Mouse (Mus musculus) lung, embryonic 16.5 days (tissue): ENCODE data around the gene Ngfr. TPM values are rescaled to one million over a fixed set of nuclear protein-coding genes. Genes with fewer than 3 reads are reported as not detected.

Experiments used
- ATAC-seq: fragments of 200-750 bp; cut with Nextera tagmentation; 2 replicates; pipeline ENCODE4 v1.8.0; 2017; ENCODE audit warnings: low read depth, mild to moderate bottlenecking, moderate library complexity
- H3K27ac ChIP-seq: fragments of 300-500 bp; sonication (generic); 2 replicates; pipeline ENCODE4 v1.5.1; 2014; ENCODE audit warnings: mild to moderate bottlenecking, control low read depth, low read length
- H3K27me3 ChIP-seq: fragments of 300-500 bp; sonication (generic); 2 replicates; pipeline ENCODE4 v1.6.1; 2014; ENCODE audit warnings: low read depth, low read length, mixed read lengths; ENCODE audit not compliant: control insufficient read depth, insufficient read depth
- H3K36me3 ChIP-seq: fragments of 300-500 bp; sonication (generic); 2 replicates; pipeline ENCODE4 v1.6.1; 2014; ENCODE audit warnings: low read length; ENCODE audit not compliant: control insufficient read depth, insufficient read depth
- H3K4me1 ChIP-seq: fragments of 300-500 bp; sonication (generic); replicated peaks from 2 replicates; pipeline ENCODE4 v1.6.1; 2014; ENCODE audit warnings: low read length, mixed read lengths; ENCODE audit not compliant: control insufficient read depth, insufficient read depth
- H3K4me2 ChIP-seq: fragments of 300-500 bp; sonication (generic); 2 replicates; pipeline ENCODE4 v1.6.1; 2014; ENCODE audit warnings: low read depth, low read length, control low read depth
- H3K4me3 ChIP-seq: fragments of 300-500 bp; sonication (generic); 2 replicates; pipeline ENCODE4 v1.5.1; 2014; ENCODE audit warnings: mild to moderate bottlenecking, low read length, control low read depth
- H3K9ac ChIP-seq: fragments of 300-500 bp; sonication (generic); 2 replicates; pipeline ENCODE4 v1.6.1; 2014; ENCODE audit warnings: low read length, control low read depth
- H3K9me3 ChIP-seq: fragments of 300-500 bp; sonication (generic); 2 replicates; pipeline ENCODE4 v1.6.1; 2016; ENCODE audit warnings: low read length; ENCODE audit not compliant: control insufficient read depth
- WGBS: fragments of 180-500 bp; shearing (Covaris S2); extraction: QIAGEN DNeasy Blood & Tissue Kit; methylation state at CpG from one replicate; pipeline ENCODE4 v1.1.7; 2014; 5-methylcytosine and 5-hydroxymethylcytosine counted together
- polyA plus RNA-seq: library from polyadenylated mRNA; unstranded; fragments of >200 nt; fragmentation: Nextera tagmentation; extraction: Ambion mirVana; gene quantifications from 2 replicates; pipeline ENCODE4 v1.2.1, GENCODE M21; 2015

Ngfr gene
- polyA plus RNA-seq, 1 experiment from 2014 or later, result 4.3 TPM

GRCm38 (mm10) chr11:95586184-95586583 lies 1.4 kb downstream of the Ngfr start:
- Histone ChIP-seq H3K4me1 (peaks cover 27% of the 10 kb centered on the region), H3K9ac (0 out of 2 replicates have a peak overlapping the region, but pooled peaks have one; percentile 25), H3K9me3 (no peaks in the 10 kb centered on the region), H3K4me2 (peak overlapping the region; percentile 83), H3K27me3 (peaks cover 73% of the 10 kb centered on the region), H3K4me3 (peak overlapping the region; percentile 46), H3K36me3 (no peaks in the 10 kb centered on the region), H3K27ac (no peak overlapping the region)
- peak; percentile 45 for ATAC-seq
- 0% methylated on average over 25 of the region's 25 CpGs for WGBS

GRCm38 (mm10) chr11:95585684-95586083 lies 1.9 kb downstream of the Ngfr start:
- Histone ChIP-seq H3K4me1 (peaks cover 27% of the 10 kb centered on the region), H3K4me3 (peak overlapping the region; percentile 46), H3K9me3 (no peaks in the 10 kb centered on the region), H3K36me3 (no peaks in the 10 kb centered on the region), H3K9ac (no peak overlapping the region), H3K4me2 (peak overlapping the region; percentile 83), H3K27ac (no peak overlapping the region), H3K27me3 (peaks cover 76% of the 10 kb centered on the region)
- ATAC-seq, result no peak
- under 1% methylated on average over 15 of the region's 15 CpGs for WGBS

GRCm38 (mm10) chr11:95585281-95585680 lies 2.3 kb downstream of the Ngfr start:
- H3K36me3 ChIP-seq, result no peaks in the 10 kb centered on the region
- no peak overlapping the region for H3K9ac ChIP-seq
- H3K4me3 ChIP-seq, result peak overlapping the region; percentile 33
- 1% methylated on average over 24 of the region's 24 CpGs for WGBS
- no peak for ATAC-seq
- H3K27me3 ChIP-seq, result peaks cover 78% of the 10 kb centered on the region
- H3K4me1 ChIP-seq, result peaks cover 27% of the 10 kb centered on the region
- H3K27ac ChIP-seq, result no peak overlapping the region
- H3K9me3 ChIP-seq, result no peaks in the 10 kb centered on the region
- H3K4me2 ChIP-seq, result peak overlapping the region; percentile 83

- Histone ChIP-seq H3K9me3 (no peaks in the 10 kb centered on the region), H3K27me3 (peaks cover 85% of the 10 kb centered on the region), H3K27ac (no peak overlapping the region), H3K36me3 (no peaks in the 10 kb centered on the region), H3K4me2 (no peak overlapping the region; the same call in 1 of the 2 replicates), H3K4me1 (peaks cover 27% of the 10 kb centered on the region), H3K9ac (no peak overlapping the region), H3K4me3 (no peak overlapping the region)
- 12% methylated on average over 9 of the region's 9 CpGs for WGBS
- no peak for ATAC-seq
These were observed 2.9 kb downstream of the Ngfr start for GRCm38 (mm10) chr11:95584651-95585050.

GRCm38 (mm10) chr11:95583396-95583795 lies 4.1 kb downstream of the Ngfr start:
- WGBS, result 48% methylated on average over 6 of the region's 6 CpGs
- ATAC-seq, result no peak
- H3K4me3 ChIP-seq, result no peak overlapping the region
- H3K27ac ChIP-seq, result no peak overlapping the region
- peaks cover 93% of the 10 kb centered on the region for H3K27me3 ChIP-seq
- no peaks in the 10 kb centered on the region for H3K36me3 ChIP-seq
- H3K4me1 ChIP-seq, result peaks cover 27% of the 10 kb centered on the region
- H3K4me2 ChIP-seq, result no peak overlapping the region
- no peak overlapping the region for H3K9ac ChIP-seq
- no peaks in the 10 kb centered on the region for H3K9me3 ChIP-seq

- Histone ChIP-seq H3K9me3 (no peaks in the 10 kb centered on the region), H3K4me2 (no peak overlapping the region), H3K4me3 (no peak overlapping the region), H3K4me1 (peaks cover 25% of the 10 kb centered on the region), H3K9ac (no peak overlapping the region), H3K27me3 (peaks cover 94% of the 10 kb centered on the region), H3K36me3 (no peaks in the 10 kb centered on the region), H3K27ac (no peak overlapping the region)
- ATAC-seq, result no peak
- 15% methylated on average over 3 of the region's 3 CpGs for WGBS
These were observed 5.3 kb downstream of the Ngfr start for GRCm38 (mm10) chr11:95582193-95582592.

- H3K27ac ChIP-seq, result no peak overlapping the region
- no peaks in the 10 kb centered on the region for H3K9me3 ChIP-seq
- H3K27me3 ChIP-seq, result peaks cover 68% of the 10 kb centered on the region
- no peaks in the 10 kb centered on the region for H3K36me3 ChIP-seq
- H3K9ac ChIP-seq, result no peak overlapping the region
- peaks cover 21% of the 10 kb centered on the region for H3K4me1 ChIP-seq
- no peak overlapping the region for H3K4me3 ChIP-seq
- no peak overlapping the region for H3K4me2 ChIP-seq
- ATAC-seq, result no peak
- 32% methylated on average over 6 of the region's 6 CpGs for WGBS
These were observed 8.1 kb downstream of the Ngfr start for GRCm38 (mm10) chr11:95579455-95579854.

- Histone ChIP-seq H3K4me3 (peak overlapping the region; percentile 2; the same call in 1 of the 2 replicates), H3K9ac (no peak overlapping the region), H3K4me1 (peaks cover 21% of the 10 kb centered on the region), H3K36me3 (no peaks in the 10 kb centered on the region), H3K27me3 (peaks cover 55% of the 10 kb centered on the region), H3K4me2 (peak overlapping the region; percentile 36; the same call in 1 of the 2 replicates), H3K27ac (no peak overlapping the region), H3K9me3 (no peaks in the 10 kb centered on the region)
- ATAC-seq, result peak; percentile 44; the same call in 1 of the 2 replicates
- 14% methylated on average over 39 of the region's 39 CpGs for WGBS
These were observed 9.6 kb downstream of the Ngfr start for GRCm38 (mm10) chr11:95577776-95578446.

GRCm38 (mm10) chr11:95576299-95576698 lies 11.2 kb downstream of the Ngfr start:
- H3K36me3 ChIP-seq, result no peaks in the 10 kb centered on the region
- ATAC-seq, result no peak
- H3K4me1 ChIP-seq, result peaks cover 29% of the 10 kb centered on the region
- no peaks in the 10 kb centered on the region for H3K9me3 ChIP-seq
- no peak overlapping the region for H3K4me2 ChIP-seq
- peaks cover 44% of the 10 kb centered on the region for H3K27me3 ChIP-seq
- H3K27ac ChIP-seq, result no peak overlapping the region
- WGBS, result 45% methylated on average over 8 of the region's 8 CpGs
- H3K9ac ChIP-seq, result no peak overlapping the region
- no peak overlapping the region for H3K4me3 ChIP-seq
